7 mouse cellular contexts compared by ENCODE assay signal in genomic region chr11:58978706-58979030, GRCm38 (mm10). TPM values are rescaled to one million over a fixed set of nuclear protein-coding genes. Genes with fewer than 3 reads are reported as not detected.
A peak's percentile ranks its signal among the peaks of the same experiment; 100 is the strongest.
DNase-seq lines count a peak whose midpoint lies in the region; ATAC-seq and TF ChIP-seq lines count a peak whose summit lies in the region.

No protein-coding gene starts in this region.

- peaks cover 43% of the 10 kb centered on the region for H3K4me1 ChIP-seq in thymus, adult 2 months (replicated peaks; ENCODE audit: control insufficient read depth, insufficient read depth, low read length)
- H3K4me1 ChIP-seq in forebrain, embryonic 13.5 days, result peaks cover 53% of the 10 kb centered on the region
- H3K4me1 ChIP-seq in liver, embryonic 12.5 days, result peaks cover 72% of the 10 kb centered on the region

- H3K4me3 ChIP-seq in thymus, adult 2 months (ENCODE audit: control insufficient read depth, insufficient read depth, low read length), result peak overlapping the region; percentile 95
- H3K4me3 ChIP-seq in forebrain, embryonic 13.5 days, result peak overlapping the region; percentile 97
- peak overlapping the region; percentile 96 for H3K4me3 ChIP-seq in liver, embryonic 12.5 days

- H3K36me3 ChIP-seq in thymus, adult 2 months (ENCODE audit: control insufficient read depth, insufficient read depth, low read length), result no peaks in the 10 kb centered on the region
- peaks cover 22% of the 10 kb centered on the region for H3K36me3 ChIP-seq in forebrain, embryonic 13.5 days (ENCODE audit: poor library complexity, severe bottlenecking)
- peaks cover 44% of the 10 kb centered on the region for H3K36me3 ChIP-seq in liver, embryonic 12.5 days

- no peak for DNase-seq in thymus, adult 2 months
- DNase-seq in thymus, postnatal 25 days, result no peak
- DNase-seq in right cerebral cortex, postnatal 10 days (ENCODE audit: low spot score in 2 of 2), result no peak
- DNase-seq in right cerebral cortex, postnatal 36 days (ENCODE audit: low spot score in 2 of 2), result no peak

- no peak for TF ChIP-seq POLR2A in thymus, adult 2 months (IDR thresholded peaks at IDR 0.05; ENCODE audit: control insufficient read depth, extremely low read depth, insufficient read depth, low read length, poor library complexity)

- peak overlapping the region; percentile 100 for H3K4me2 ChIP-seq in forebrain, embryonic 13.5 days
- peak overlapping the region; percentile 91 for H3K4me2 ChIP-seq in liver, embryonic 12.5 days

- no peak for TF ChIP-seq CTCF in thymus, adult 2 months (IDR thresholded peaks at IDR 0.05; ENCODE audit: borderline replicate concordance, control insufficient read depth, extremely low read depth, insufficient read depth, low read length, poor library complexity)

- no peak; the same call in 1 of the 2 replicates for ATAC-seq in forebrain, embryonic 13.5 days
- no peak for ATAC-seq in liver, embryonic 12.5 days
- no peak for ATAC-seq in CD4-positive, CD25-positive, alpha-beta regulatory T cell, adult 4 months

- H3K27ac ChIP-seq in thymus, adult 2 months (ENCODE audit: control insufficient read depth, insufficient read depth, low read length), result peak overlapping the region; percentile 7; the same call in 1 of the 2 replicates
- H3K27ac ChIP-seq in forebrain, embryonic 13.5 days, result no peak overlapping the region
- H3K27ac ChIP-seq in liver, embryonic 12.5 days, result peak overlapping the region; percentile 88

- H3K9me3 ChIP-seq in forebrain, embryonic 13.5 days (replicated peaks), result no peaks in the 10 kb centered on the region
- no peaks in the 10 kb centered on the region for H3K9me3 ChIP-seq in liver, embryonic 12.5 days (replicated peaks)

- no peaks in the 10 kb centered on the region for H3K27me3 ChIP-seq in thymus, adult 2 months (ENCODE audit: control insufficient read depth, insufficient read depth, low read length)
- no peaks in the 10 kb centered on the region for H3K27me3 ChIP-seq in forebrain, embryonic 13.5 days
- no peaks in the 10 kb centered on the region for H3K27me3 ChIP-seq in liver, embryonic 12.5 days (replicated peaks)

- 1% methylated on average over 5 of the region's 5 CpGs for WGBS in thymus, adult 2 months
- WGBS in forebrain, embryonic 13.5 days, result 9% methylated on average over 5 of the region's 5 CpGs
- 1% methylated on average over 5 of the region's 5 CpGs for WGBS in liver, embryonic 12.5 days (ENCODE audit: insufficient replicate concordance)

- peak overlapping the region; percentile 90 for H3K9ac ChIP-seq in forebrain, embryonic 13.5 days
- peak overlapping the region; percentile 95 for H3K9ac ChIP-seq in liver, embryonic 12.5 days

RNA-seq across cellular contexts. Expression of gene Trim11, which starts 0.8 kb away (rescaled TPM):
- 114 and 119 TPM in 2 replicates for polyA plus RNA-seq in thymus, adult 2 months (2012; rRNA removed)
- 19.4 and 22.9 TPM in 2 replicates for polyA plus RNA-seq in forebrain, embryonic 13.5 days (2015; fragmentation: Nextera tagmentation; extraction: Ambion mirVana)
- polyA plus RNA-seq in liver, embryonic 12.5 days (2016; fragmentation: Nextera tagmentation; extraction: Ambion mirVana), result 11.2 and 11.5 TPM in 2 replicates
- 10 to 100 TPM; 23.7 to 27.1 TPM for polyA plus RNA-seq in CD4-positive, CD25-positive, alpha-beta regulatory T cell, adult 4 months (2017; shearing (Covaris generic))

RNA-seq across cellular contexts. Expression of gene Hist3h2a, which starts 24.2 kb away (rescaled TPM):
- 45.9 and 51.0 TPM in 2 replicates for polyA plus RNA-seq in thymus, adult 2 months (2012; rRNA removed)
- polyA plus RNA-seq in forebrain, embryonic 13.5 days (2015; fragmentation: Nextera tagmentation; extraction: Ambion mirVana), result 126 and 132 TPM in 2 replicates
- 14.3 and 16.9 TPM in 2 replicates for polyA plus RNA-seq in liver, embryonic 12.5 days (2016; fragmentation: Nextera tagmentation; extraction: Ambion mirVana)
- polyA plus RNA-seq in CD4-positive, CD25-positive, alpha-beta regulatory T cell, adult 4 months (2017; shearing (Covaris generic)), result 10 to 100 TPM in 1 of 2 experiments, 1 to 10 TPM in 1; 9.6 to 10.3 TPM

RNA-seq across cellular contexts. Expression of gene Trim17, which starts 24.2 kb away (rescaled TPM):
- 0.31 and 0.47 TPM in 2 replicates for polyA plus RNA-seq in thymus, adult 2 months (2012; rRNA removed)
- 0.96 and 1.3 TPM in 2 replicates for polyA plus RNA-seq in forebrain, embryonic 13.5 days (2015; fragmentation: Nextera tagmentation; extraction: Ambion mirVana)
- polyA plus RNA-seq in liver, embryonic 12.5 days (2016; fragmentation: Nextera tagmentation; extraction: Ambion mirVana), result 0.07 and 0.13 TPM in 2 replicates
- polyA plus RNA-seq in CD4-positive, CD25-positive, alpha-beta regulatory T cell, adult 4 months (2017; shearing (Covaris generic)), result under 1 TPM; 0.28 to 0.46 TPM

RNA-seq across cellular contexts. Expression of gene Hist3h2ba, which starts 29.9 kb away (rescaled TPM):
- 47.2 and 96.5 TPM in 2 replicates for polyA plus RNA-seq in thymus, adult 2 months (2012; rRNA removed)
- 315 and 321 TPM in 2 replicates for polyA plus RNA-seq in forebrain, embryonic 13.5 days (2015; fragmentation: Nextera tagmentation; extraction: Ambion mirVana)
- 5.3 and 5.7 TPM in 2 replicates for polyA plus RNA-seq in liver, embryonic 12.5 days (2016; fragmentation: Nextera tagmentation; extraction: Ambion mirVana)
- 1 to 10 TPM; 4.9 to 6.6 TPM for polyA plus RNA-seq in CD4-positive, CD25-positive, alpha-beta regulatory T cell, adult 4 months (2017; shearing (Covaris generic))

RNA-seq across cellular contexts. Expression of gene Rnf187, which starts 40.0 kb away (rescaled TPM):
- polyA plus RNA-seq in thymus, adult 2 months (2012; rRNA removed), result 335 and 488 TPM in 2 replicates
- 368 and 373 TPM in 2 replicates for polyA plus RNA-seq in forebrain, embryonic 13.5 days (2015; fragmentation: Nextera tagmentation; extraction: Ambion mirVana)
- polyA plus RNA-seq in liver, embryonic 12.5 days (2016; fragmentation: Nextera tagmentation; extraction: Ambion mirVana), result 200 and 207 TPM in 2 replicates
- 10 to 100 TPM in 1 of 2 experiments, 1 to 10 TPM in 1; 10.0 to 18.7 TPM for polyA plus RNA-seq in CD4-positive, CD25-positive, alpha-beta regulatory T cell, adult 4 months (2017; shearing (Covaris generic))
